Mouse (Mus musculus) embryonic stem cell, embryonic (primary cell): ENCODE measurements at regions not wholly inside any gene's neighbourhood (a gene's known extent, or its start where the extent isn't known, plus 50 kb on each side); places are given as distances from the start of the nearest gene placed in this dataset.

ENCODE experiments used
- CTCF ChIA-PET, 4 experiments: fragments of 300-600 bp in 2 of 4; fragments of 350-600 bp in 2 of 4; sonication (Branson Sonifier 250); formaldehyde crosslinking; loops; one replicate each; lab custom pipeline; 2022; ENCODE audit warnings: inconsistent platforms in 2 of 4; lab: Charles Lee
- POLR2A ChIA-PET, 4 experiments: fragments of 300-600 bp in 2 of 4; fragments of 350-600 bp in 2 of 4; sonication (Branson Sonifier 250); formaldehyde crosslinking; loops; one replicate each; lab custom pipeline; 2022; ENCODE audit warnings: antibody characterized with exemption in 4 of 4, inconsistent platforms in 1 of 4; lab: Charles Lee

DNA sequence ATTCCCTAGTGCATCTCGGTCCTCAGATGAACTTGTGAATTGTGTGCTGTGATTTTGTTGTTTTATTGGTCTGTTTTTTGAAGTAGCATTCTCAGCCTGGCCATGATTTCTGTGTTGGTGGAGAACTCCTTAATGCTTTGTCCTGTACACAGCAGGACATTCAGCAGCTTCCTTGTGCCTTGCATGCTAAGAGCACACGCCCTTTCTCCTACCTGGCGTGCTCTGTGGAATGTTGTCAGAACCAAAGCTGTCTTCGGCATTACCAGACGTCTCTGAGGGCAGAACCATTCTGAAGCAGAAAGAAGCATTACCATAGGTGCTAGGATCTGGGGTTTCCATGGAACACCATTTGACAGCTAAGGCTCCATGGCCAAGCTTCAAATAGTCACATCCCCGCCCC, 75.0 kb upstream of the Epc2 start:
- ChIA-PET POLR2A (interaction anchor here in 1 of 4 experiments (0.7 to 1.6 kb wide), 5 partner anchors 8 to 438 kb away, joined by 3 to 4 read pairs (median 3); no protein-coding TSS in a partner anchor), CTCF (no interaction called here)

GRCm38 (mm10) chr2:49379222-49379805, 72.0 kb upstream of the Epc2 start:
- CTCF ChIA-PET: no interaction called here
- POLR2A ChIA-PET: no interaction called here

- POLR2A ChIA-PET: no interaction called here
Observed at GRCm38 (mm10) chr2:49380965-49381364, 70.3 kb upstream of the Epc2 start.

GRCm38 (mm10) chr2:49386747-49387146, 64.5 kb upstream of the Epc2 start:
- ChIA-PET CTCF (no interaction called here), POLR2A (interaction anchor here in 1 of 4 experiments (1.2 kb wide), 1 partner anchor 22 kb away, joined by 3 read pairs; no protein-coding TSS in a partner anchor)

More at GRCm38 (mm10) chr2:49380965-49381364, 70.3 kb upstream of the Epc2 start:
- CTCF ChIA-PET: no interaction called here

GRCm38 (mm10) chr2:49391322-49392262, 59.7 kb upstream of the Epc2 start:
- ChIA-PET POLR2A (no interaction called here), CTCF (no interaction called here)
